Mouse (Mus musculus) hindbrain, embryonic 15.5 days (tissue): ENCODE results near the gene Arhgap25. TPM values are rescaled to one million over a fixed set of nuclear protein-coding genes. Genes with fewer than 3 reads are reported as not detected.
"Not testable (repeated sequence)": the region's sequence is repeated elsewhere in the genome, so short reads cannot be mapped to it uniquely, and the experiment has no call there.

Source experiments
- ATAC-seq: fragments of 200-750 bp; cut with Nextera tagmentation; 2 replicates; pipeline ENCODE4 v1.8.0; 2017; ENCODE audit warnings: low read depth, moderate number of reproducible peaks, moderate TSS enrichment; ENCODE audit not compliant: low FRiP score
- H3K27ac ChIP-seq: fragments of 300-500 bp; sonication (generic); replicated peaks from 2 replicates; pipeline ENCODE4 v1.5.1; 2015; ENCODE audit warnings: mild to moderate bottlenecking, inconsistent platforms
- H3K27me3 ChIP-seq: fragments of 300-500 bp; sonication (generic); 2 replicates; pipeline ENCODE4 v1.6.1; 2015; ENCODE audit warnings: control low read depth, inconsistent platforms
- H3K36me3 ChIP-seq: fragments of 300-500 bp; sonication (generic); 2 replicates; pipeline ENCODE4 v1.6.1; 2015; ENCODE audit warnings: control low read depth, inconsistent platforms
- H3K4me1 ChIP-seq: fragments of 300-500 bp; sonication (generic); replicated peaks from 2 replicates; pipeline ENCODE4 v1.6.1; 2015; ENCODE audit warnings: control low read depth, inconsistent platforms
- H3K4me2 ChIP-seq: fragments of 300-500 bp; sonication (generic); 2 replicates; pipeline ENCODE4 v1.6.1; 2015; ENCODE audit warnings: moderate library complexity, mild to moderate bottlenecking, inconsistent platforms
- H3K4me3 ChIP-seq: fragments of 300-500 bp; sonication (generic); 2 replicates; pipeline ENCODE4 v1.5.1; 2015; ENCODE audit warnings: mild to moderate bottlenecking, inconsistent platforms
- H3K9ac ChIP-seq: fragments of 300-500 bp; sonication (generic); 2 replicates; pipeline ENCODE4 v1.6.1; 2015; ENCODE audit warnings: inconsistent platforms
- H3K9me3 ChIP-seq: fragments of 300-500 bp; sonication (generic); 2 replicates; pipeline ENCODE4 v1.6.1; 2016; ENCODE audit warnings: control low read depth, inconsistent platforms
- WGBS: fragments of 180-500 bp; shearing (Covaris S2); methylation state at CpG from one replicate; pipeline ENCODE4 v1.1.7; 2015; 5-methylcytosine and 5-hydroxymethylcytosine counted together
- polyA plus RNA-seq: library from polyadenylated mRNA; unstranded; fragments of >200 nt; fragmentation: Nextera tagmentation; extraction: Ambion mirVana; gene quantifications from 2 replicates; pipeline ENCODE4 v1.2.1, GENCODE M21; 2015

The Arhgap25 gene
- polyA plus RNA-seq, 1 experiment from 2014 or later: 2.2 TPM

- no peaks in the 10 kb centered on the region for H3K27me3 ChIP-seq
- no peaks in the 10 kb centered on the region for H3K36me3 ChIP-seq
- no peaks in the 10 kb centered on the region for H3K4me1 ChIP-seq
- H3K9me3 ChIP-seq: no peaks in the 10 kb centered on the region
- ATAC-seq: no peak
- no peak overlapping the region for H3K4me3 ChIP-seq
- no peak overlapping the region for H3K4me2 ChIP-seq
- H3K27ac ChIP-seq: no peak overlapping the region
- WGBS: 84% methylated on average over 2 of the region's 2 CpGs
- no peak overlapping the region for H3K9ac ChIP-seq
Measured at GRCm38 (mm10) chr6:87531456-87532015, 1.5 kb downstream of the Arhgap25 start.

- ATAC-seq: no peak
- Histone ChIP-seq H3K4me2 (no peak overlapping the region), H3K27me3 (no peaks in the 10 kb centered on the region), H3K4me1 (no peaks in the 10 kb centered on the region), H3K27ac (no peak overlapping the region), H3K9ac (no peak overlapping the region), H3K9me3 (no peaks in the 10 kb centered on the region), H3K36me3 (no peaks in the 10 kb centered on the region), H3K4me3 (no peak overlapping the region)
- WGBS: 91% methylated on average over 2 of the region's 2 CpGs
Measured at GRCm38 (mm10) chr6:87530386-87530785, 2.7 kb downstream of the Arhgap25 start.

- Histone ChIP-seq H3K4me1 (no peaks in the 10 kb centered on the region), H3K9ac (no peak overlapping the region), H3K4me3 (no peak overlapping the region), H3K27ac (no peak overlapping the region), H3K27me3 (no peaks in the 10 kb centered on the region), H3K4me2 (no peak overlapping the region), H3K36me3 (no peaks in the 10 kb centered on the region), H3K9me3 (no peaks in the 10 kb centered on the region)
- 89% methylated on average over 6 of the region's 6 CpGs for WGBS
- no peak for ATAC-seq
Measured at GRCm38 (mm10) chr6:87527846-87528557, 5.1 kb downstream of the Arhgap25 start.

GRCm38 (mm10) chr6:87527366-87527765 lies 5.7 kb downstream of the Arhgap25 start:
- H3K9me3 ChIP-seq: no peaks in the 10 kb centered on the region
- H3K27me3 ChIP-seq: no peaks in the 10 kb centered on the region
- no peaks in the 10 kb centered on the region for H3K36me3 ChIP-seq
- no peaks in the 10 kb centered on the region for H3K4me1 ChIP-seq
- no peak overlapping the region for H3K4me2 ChIP-seq
- H3K27ac ChIP-seq: no peak overlapping the region
- ATAC-seq: no peak
- H3K4me3 ChIP-seq: no peak overlapping the region
- H3K9ac ChIP-seq: no peak overlapping the region
- WGBS: 95% methylated on average over 4 of the region's 4 CpGs

DNA sequence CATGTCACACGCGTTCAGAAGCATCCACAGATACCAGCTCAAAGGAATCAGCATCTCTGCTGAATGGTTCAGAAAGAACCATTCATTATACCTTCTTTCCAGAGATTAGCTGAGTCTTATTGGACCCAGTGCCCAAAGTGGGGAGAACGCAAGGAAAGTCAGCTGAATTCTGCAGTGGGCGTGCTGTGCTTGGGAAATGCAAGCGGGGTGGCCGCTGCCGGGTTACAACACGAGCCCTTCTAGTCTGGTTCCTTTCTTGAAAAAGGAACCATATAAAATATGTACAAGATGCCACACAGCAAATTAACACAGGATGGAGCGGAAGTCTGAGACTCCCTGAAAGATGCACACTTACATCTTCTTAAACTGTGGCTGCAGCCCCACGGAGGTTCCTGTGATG lies 7.9 kb downstream of the Arhgap25 start:
- no peak overlapping the region for H3K9ac ChIP-seq
- no peak overlapping the region for H3K4me3 ChIP-seq
- H3K9me3 ChIP-seq: no peaks in the 10 kb centered on the region
- H3K27ac ChIP-seq: no peak overlapping the region
- no peak for ATAC-seq
- H3K36me3 ChIP-seq: no peaks in the 10 kb centered on the region
- no peak overlapping the region for H3K4me2 ChIP-seq
- H3K27me3 ChIP-seq: no peaks in the 10 kb centered on the region
- WGBS: 92% methylated on average over 10 of the region's 10 CpGs
- no peaks in the 10 kb centered on the region for H3K4me1 ChIP-seq

- WGBS: 95% methylated on average over 4 of the region's 4 CpGs
- no peaks in the 10 kb centered on the region for H3K4me1 ChIP-seq
- no peaks in the 10 kb centered on the region for H3K27me3 ChIP-seq
- H3K36me3 ChIP-seq: no peaks in the 10 kb centered on the region
- no peak overlapping the region for H3K9ac ChIP-seq
- H3K4me3 ChIP-seq: no peak overlapping the region
- no peak for ATAC-seq
- H3K27ac ChIP-seq: no peak overlapping the region
- no peak overlapping the region for H3K4me2 ChIP-seq
- H3K9me3 ChIP-seq: no peaks in the 10 kb centered on the region
Measured at GRCm38 (mm10) chr6:87524281-87524680, 8.8 kb downstream of the Arhgap25 start.

GRCm38 (mm10) chr6:87523736-87524135 lies 9.3 kb downstream of the Arhgap25 start:
- Histone ChIP-seq H3K4me1 (no peaks in the 10 kb centered on the region), H3K4me2 (no peak overlapping the region), H3K9ac (no peak overlapping the region), H3K36me3 (no peaks in the 10 kb centered on the region), H3K4me3 (no peak overlapping the region), H3K27ac (no peak overlapping the region), H3K27me3 (no peaks in the 10 kb centered on the region), H3K9me3 (no peaks in the 10 kb centered on the region)
- no peak for ATAC-seq
- WGBS: 54% methylated on average over 7 of the region's 7 CpGs

- 81% methylated on average over 2 of the region's 2 CpGs for WGBS
Measured at GRCm38 (mm10) chr6:87523085-87523484, 10.0 kb downstream of the Arhgap25 start.

DNA sequence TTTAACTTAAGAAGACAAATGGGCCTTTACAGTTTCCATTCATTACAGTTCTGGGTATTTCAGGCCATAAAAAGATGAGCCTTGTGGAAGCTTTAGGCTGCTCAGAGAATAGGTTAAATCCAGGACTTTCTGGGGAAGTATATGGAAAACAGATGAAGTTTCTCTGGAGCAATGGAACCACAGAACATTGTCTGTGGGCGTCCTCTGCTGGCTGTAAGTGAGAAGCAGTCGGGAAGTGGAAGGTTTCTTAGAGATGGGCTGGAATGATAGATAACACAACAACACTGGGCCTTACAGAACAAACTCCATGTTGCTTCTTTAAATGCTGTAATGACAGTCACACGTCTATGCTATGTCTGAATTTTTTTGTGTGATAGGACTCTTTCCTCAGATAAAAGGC lies 10.8 kb downstream of the Arhgap25 start:
- ATAC-seq: no peak
- Histone ChIP-seq H3K36me3 (no peaks in the 10 kb centered on the region), H3K27me3 (no peaks in the 10 kb centered on the region), H3K4me3 (no peak overlapping the region), H3K9ac (no peak overlapping the region), H3K9me3 (no peaks in the 10 kb centered on the region), H3K4me1 (no peaks in the 10 kb centered on the region), H3K27ac (no peak overlapping the region), H3K4me2 (no peak overlapping the region)
- WGBS: 27% methylated on average over 3 of the region's 3 CpGs

More at GRCm38 (mm10) chr6:87523085-87523484, 10.0 kb downstream of the Arhgap25 start:
- Histone ChIP-seq H3K4me1 (no peaks in the 10 kb centered on the region), H3K9me3 (no peaks in the 10 kb centered on the region), H3K4me2 (no peak overlapping the region), H3K9ac (no peak overlapping the region), H3K27ac (no peak overlapping the region), H3K36me3 (no peaks in the 10 kb centered on the region), H3K27me3 (no peaks in the 10 kb centered on the region), H3K4me3 (no peak overlapping the region)
- no peak for ATAC-seq

DNA sequence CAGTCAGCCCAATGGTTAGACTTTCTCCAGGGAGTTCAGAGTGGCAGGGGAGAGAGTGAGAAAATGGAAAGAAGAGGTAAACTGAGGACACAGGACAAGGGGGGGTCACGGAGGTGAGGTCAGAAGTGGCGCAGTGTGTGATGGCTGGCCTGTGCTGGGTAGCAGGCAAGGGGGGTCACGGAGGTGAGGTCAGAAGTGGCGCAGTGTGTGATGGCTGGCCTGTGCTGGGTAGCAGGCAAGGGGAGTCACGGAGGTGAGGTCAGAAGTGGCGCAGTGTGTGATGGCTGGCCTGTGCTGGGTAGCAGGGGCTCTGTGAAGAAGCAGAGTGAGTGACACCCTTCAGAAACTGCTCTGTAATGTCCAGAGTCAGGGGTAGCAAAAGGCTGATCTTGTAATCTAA lies 11.4 kb downstream of the Arhgap25 start:
- not testable (repeated sequence) for H3K27ac ChIP-seq, H3K4me3 ChIP-seq, H3K9ac ChIP-seq, H3K36me3 ChIP-seq, H3K9me3 ChIP-seq, ATAC-seq, H3K4me2 ChIP-seq, H3K27me3 ChIP-seq, H3K4me1 ChIP-seq
- 92% methylated on average over 6 of the region's 6 CpGs for WGBS

DNA sequence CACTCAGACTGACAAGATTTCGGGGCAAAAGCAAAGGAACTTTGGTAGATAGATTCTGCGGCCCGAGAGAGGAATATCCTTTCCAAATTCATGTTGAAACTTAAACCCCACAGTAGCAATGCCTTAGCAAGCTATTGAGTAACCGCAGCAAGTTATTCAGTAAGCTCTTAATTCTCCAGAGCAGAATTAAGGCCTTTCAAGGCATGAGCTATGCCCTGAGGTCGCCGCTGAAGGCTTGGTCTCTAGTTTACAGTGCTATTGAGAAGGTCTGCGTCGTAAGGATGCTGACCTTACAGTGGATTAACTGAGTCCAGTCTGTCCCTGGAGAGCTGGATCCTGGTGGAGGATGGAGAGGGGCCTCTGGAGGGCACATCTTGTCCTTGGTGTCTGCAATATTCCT lies 12.5 kb downstream of the Arhgap25 start:
- WGBS: 89% methylated on average over 8 of the region's 8 CpGs
- no peak for ATAC-seq

GRCm38 (mm10) chr6:87519809-87520208 lies 13.2 kb downstream of the Arhgap25 start:
- H3K27me3 ChIP-seq: no peaks in the 10 kb centered on the region

More for the DNA sequence above, 12.5 kb downstream of the Arhgap25 start:
- no peaks in the 10 kb centered on the region for H3K9me3 ChIP-seq
- H3K4me1 ChIP-seq: no peaks in the 10 kb centered on the region
- no peak overlapping the region for H3K4me3 ChIP-seq
- no peaks in the 10 kb centered on the region for H3K36me3 ChIP-seq
- H3K27ac ChIP-seq: no peak overlapping the region
- no peak overlapping the region for H3K9ac ChIP-seq
- H3K4me2 ChIP-seq: no peak overlapping the region
- no peaks in the 10 kb centered on the region for H3K27me3 ChIP-seq

DNA sequence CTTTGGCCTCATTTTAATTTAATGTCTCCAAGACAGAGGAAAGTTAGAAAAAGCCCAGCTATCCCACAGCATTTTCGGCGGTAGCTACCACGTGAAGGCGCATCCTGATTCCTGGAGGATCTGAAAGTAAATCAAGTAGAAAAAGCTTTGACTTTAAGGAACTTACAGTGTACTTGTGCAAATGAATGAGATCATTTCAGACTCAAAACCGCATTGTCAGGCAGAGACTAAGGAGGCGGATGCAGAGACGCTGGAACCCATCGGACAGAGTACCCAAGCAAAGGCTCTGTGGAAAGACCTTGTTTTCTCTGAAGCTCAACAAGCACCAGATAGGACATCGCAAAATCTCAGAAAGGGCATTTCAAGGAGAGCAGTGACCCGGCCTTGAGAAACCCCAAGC lies 14.4 kb downstream of the Arhgap25 start:
- H3K4me3 ChIP-seq: no peak overlapping the region
- H3K9ac ChIP-seq: no peak overlapping the region
- 96% methylated on average over 10 of the region's 10 CpGs for WGBS
- no peak for ATAC-seq
- H3K4me1 ChIP-seq: no peaks in the 10 kb centered on the region
- no peaks in the 10 kb centered on the region for H3K9me3 ChIP-seq
- no peak overlapping the region for H3K27ac ChIP-seq
- H3K36me3 ChIP-seq: no peaks in the 10 kb centered on the region
- no peak overlapping the region for H3K4me2 ChIP-seq
- H3K27me3 ChIP-seq: no peaks in the 10 kb centered on the region

More at GRCm38 (mm10) chr6:87519809-87520208, 13.2 kb downstream of the Arhgap25 start:
- Histone ChIP-seq H3K4me3 (no peak overlapping the region), H3K9me3 (no peaks in the 10 kb centered on the region), H3K4me2 (no peak overlapping the region), H3K4me1 (no peaks in the 10 kb centered on the region), H3K36me3 (no peaks in the 10 kb centered on the region), H3K27ac (no peak overlapping the region), H3K9ac (no peak overlapping the region)
- 92% methylated on average over 11 of the region's 11 CpGs for WGBS
- ATAC-seq: no peak
